8 mouse cellular contexts compared by ENCODE assay signal in genomic region chr4:147219319-147220070, GRCm38 (mm10).
A peak's percentile ranks its signal among the peaks of the same experiment; 100 is the strongest.
DNase-seq lines count a peak whose midpoint lies in the region; ATAC-seq and TF ChIP-seq lines count a peak whose summit lies in the region.
"Not testable (repeated sequence)": the region's sequence is repeated elsewhere in the genome, so short reads cannot be mapped to it uniquely, and the experiment has no call there.

No protein-coding gene starts in this region.

- not testable (repeated sequence) for H3K9ac ChIP-seq in heart, embryonic 14.5 days (ENCODE audit: low read length); intestine, postnatal 0 days (ENCODE audit: low read depth, low read length); limb, embryonic 13.5 days; neural tube, embryonic 15.5 days (replicated peaks)

- not testable (repeated sequence) for TF ChIP-seq CTCF in embryonic fibroblast, embryonic 13.5 days (IDR thresholded peaks at IDR 0.05; ENCODE audit: borderline replicate concordance, insufficient read depth, low read length); intestine, postnatal 0 days (IDR thresholded peaks at IDR 0.05; ENCODE audit: low read depth)

- H3K27ac ChIP-seq in embryonic fibroblast, embryonic 13.5 days (ENCODE audit: insufficient read depth, low read length); heart, embryonic 14.5 days (replicated peaks in 1 of 2; ENCODE audit: control insufficient read depth in 1 of 2, insufficient read depth in 1 of 2, low read depth in 2 of 2, low read length in 2 of 2); intestine, postnatal 0 days (ENCODE audit: low read depth, low read length); limb, embryonic 13.5 days; neural tube, embryonic 15.5 days (replicated peaks): not testable (repeated sequence)

- peak overlapping the region; percentile 21; the same call in 1 of the 2 replicates for H3K4me3 ChIP-seq in embryonic fibroblast, embryonic 13.5 days (ENCODE audit: insufficient read depth, low read length)
- H3K4me3 ChIP-seq in heart, embryonic 14.5 days (ENCODE audit: control insufficient read depth in 1 of 2, insufficient read depth in 1 of 2, low read depth in 1 of 2, low read length in 2 of 2): peak overlapping the region; percentile 43 to 52
- peak overlapping the region; percentile 36 for H3K4me3 ChIP-seq in intestine, postnatal 0 days (ENCODE audit: low read depth, low read length)
- peak overlapping the region; percentile 36 for H3K4me3 ChIP-seq in limb, embryonic 13.5 days
- peak overlapping the region; percentile 38 for H3K4me3 ChIP-seq in neural tube, embryonic 15.5 days (replicated peaks)

- H3K4me1 ChIP-seq in embryonic fibroblast, embryonic 13.5 days (ENCODE audit: control insufficient read depth, insufficient read depth, low read length); heart, embryonic 14.5 days (ENCODE audit: control insufficient read depth in 2 of 2, insufficient read depth in 2 of 2, low read length in 2 of 2); intestine, postnatal 0 days (replicated peaks; ENCODE audit: control insufficient read depth, insufficient read depth, low read length); limb, embryonic 13.5 days; neural tube, embryonic 15.5 days: not testable (repeated sequence)

- not testable (repeated sequence) for TF ChIP-seq POLR2A in embryonic fibroblast, embryonic 13.5 days (IDR thresholded peaks at IDR 0.05; ENCODE audit: low read depth, low read length)

- not testable (repeated sequence) for H3K27me3 ChIP-seq in heart, embryonic 14.5 days (ENCODE audit: control insufficient read depth, insufficient read depth, low read length); intestine, postnatal 0 days (replicated peaks; ENCODE audit: control insufficient read depth, insufficient read depth, low read length); limb, embryonic 13.5 days; neural tube, embryonic 15.5 days (replicated peaks)

- 68% methylated on average over 50 of the region's 51 CpGs for WGBS in heart, embryonic 14.5 days
- 62% methylated on average over 49 of the region's 51 CpGs for WGBS in intestine, postnatal 0 days
- WGBS in limb, embryonic 13.5 days: 69% methylated on average over 51 of the region's 51 CpGs
- WGBS in neural tube, embryonic 15.5 days: 74% methylated on average over 51 of the region's 51 CpGs

- peaks cover 14% of the 10 kb centered on the region for H3K9me3 ChIP-seq in heart, embryonic 14.5 days (ENCODE audit: control insufficient read depth, low read length)
- H3K9me3 ChIP-seq in intestine, postnatal 0 days (ENCODE audit: control insufficient read depth): 0 out of 2 replicates have a peak, but pooled peaks cover 11% of the 10 kb centered on the region
- peaks cover 24% of the 10 kb centered on the region for H3K9me3 ChIP-seq in limb, embryonic 13.5 days
- peaks cover 16% of the 10 kb centered on the region for H3K9me3 ChIP-seq in neural tube, embryonic 15.5 days (replicated peaks)

- peak; percentile 16 to 33 for DNase-seq in cerebellum, adult 18-20 months
- peak; percentile 13 for DNase-seq in lung, postnatal 10 days
- DNase-seq in thymus, postnatal 4 days: peak; percentile 28

- ATAC-seq in heart, embryonic 14.5 days (ENCODE audit: insufficient number of reproducible peaks, insufficient read depth, low FRiP score, low read depth); intestine, postnatal 0 days; limb, embryonic 13.5 days (ENCODE audit: low FRiP score, low read depth); neural tube, embryonic 15.5 days (ENCODE audit: low FRiP score): not testable (repeated sequence)

- H3K4me2 ChIP-seq in heart, embryonic 14.5 days (ENCODE audit: low read length): peak overlapping the region; percentile 56
- peak overlapping the region; percentile 30 for H3K4me2 ChIP-seq in intestine, postnatal 0 days (replicated peaks; ENCODE audit: low read depth)
- peak overlapping the region; percentile 49 for H3K4me2 ChIP-seq in limb, embryonic 13.5 days (replicated peaks)
- peak overlapping the region; percentile 44 for H3K4me2 ChIP-seq in neural tube, embryonic 15.5 days

- not testable (repeated sequence) for H3K36me3 ChIP-seq in heart, embryonic 14.5 days (ENCODE audit: control insufficient read depth, insufficient read depth, low read length); intestine, postnatal 0 days (ENCODE audit: control insufficient read depth, insufficient read depth); limb, embryonic 13.5 days; neural tube, embryonic 15.5 days
